Mouse (Mus musculus) inflammation-experienced regulatory T-cells (primary cell): Measurements from ENCODE around the gene Olfr178. TPM values are rescaled to one million over a fixed set of nuclear protein-coding genes. Genes with fewer than 3 reads are reported as not detected.

Source experiments
- polyA plus RNA-seq, 2 experiments: library from polyadenylated mRNA; unstranded; fragments of 100-300 nt; shearing (Covaris generic); gene quantifications; one replicate each; pipeline ENCODE4 v1.2.1; 2017

The Olfr178 gene
- polyA plus RNA-seq = 1 to 10 TPM in 1 of 2 experiments, not detected in 1; 1.7 TPM

DNA sequence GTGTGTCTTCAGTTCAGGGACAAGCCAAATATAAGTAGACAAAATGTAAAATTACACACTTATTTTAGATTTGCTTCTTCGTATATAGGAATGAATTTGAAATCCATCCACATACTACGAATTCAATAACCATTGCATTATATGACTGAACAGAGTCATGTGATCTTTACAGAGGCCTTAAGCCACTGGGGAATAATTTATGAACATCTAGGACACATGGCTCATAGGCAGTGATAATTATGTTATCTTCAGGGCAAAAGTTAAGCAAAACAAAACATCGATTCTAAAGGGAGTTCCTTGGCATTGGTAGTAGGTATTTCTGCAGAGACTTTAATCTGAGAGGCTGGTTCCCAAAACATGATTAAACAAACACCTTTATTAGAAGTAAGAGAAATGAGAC lies at the start of gene Olfr178:
Gene Olfr178 (minus strand): TSS at position 101 of the 400 bp plus-strand sequence.

DNA sequence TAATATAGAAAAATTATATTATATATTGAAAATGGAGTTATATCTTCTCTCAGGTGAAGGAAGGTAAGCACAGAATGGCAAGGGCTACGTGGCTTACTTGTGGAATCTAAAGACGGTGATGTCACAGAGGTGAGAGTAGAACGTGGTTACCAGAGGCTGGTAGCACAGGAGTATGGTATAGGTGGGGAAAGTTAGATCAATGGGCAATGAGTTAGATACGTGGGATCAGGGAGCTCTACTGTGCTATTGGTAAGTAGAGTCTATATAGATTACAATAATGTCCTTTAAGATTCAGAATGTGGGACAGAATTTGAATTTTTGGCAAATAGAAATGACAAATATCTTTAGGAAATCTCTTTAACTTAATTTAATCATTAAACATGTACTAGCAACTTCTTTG lies 37.4 kb upstream of the Olfr178 start, which contains the start of gene Olfr180:
Gene Olfr180 (minus strand): TSS at position 101 of the 400 bp plus-strand sequence.

DNA sequence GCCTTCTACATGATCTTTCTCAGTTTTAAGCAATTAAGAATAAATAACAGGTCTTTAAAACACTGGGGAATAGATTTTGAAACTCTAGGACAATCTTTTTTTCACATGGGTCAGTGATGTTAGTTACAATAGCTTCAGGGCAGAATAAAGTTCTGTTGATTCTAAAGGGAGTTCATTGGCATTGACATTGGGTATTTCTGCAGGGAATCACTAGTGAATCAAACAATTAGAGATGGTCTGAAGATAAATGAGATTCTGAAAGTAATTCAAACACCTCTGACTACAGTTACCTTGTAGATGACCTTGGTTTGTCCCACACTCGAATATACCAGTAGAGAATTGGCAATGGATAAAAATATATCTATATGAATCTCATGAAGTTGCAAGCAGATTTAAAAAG lies 36.8 kb upstream of the Olfr178 start, which contains the start of gene Olfr181:
Gene Olfr181 (minus strand): TSS at position 101 of the 400 bp plus-strand sequence.

DNA sequence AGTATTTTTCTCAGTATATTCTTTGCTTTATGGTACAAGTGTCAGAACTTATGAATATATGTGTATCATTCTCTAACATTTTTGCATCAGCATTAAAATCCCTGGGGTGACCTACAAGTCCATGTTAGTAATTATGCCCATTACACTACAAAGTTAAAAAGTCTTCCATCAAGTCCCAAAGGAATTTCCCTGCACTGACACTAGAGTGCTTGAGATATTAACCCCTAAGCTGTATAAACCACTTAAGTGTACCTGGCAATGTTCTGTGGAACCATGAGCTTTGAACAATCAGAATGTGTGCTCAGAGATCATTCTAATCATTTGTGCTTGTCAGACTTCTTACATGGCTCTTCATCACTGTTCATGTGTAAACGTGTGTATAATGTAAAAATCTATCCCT lies 17.2 kb downstream of the Olfr178 start, which contains the start of gene Olfr177:
Gene Olfr177 (minus strand): TSS at position 101 of the 400 bp plus-strand sequence.

Other genes with a start within 250 kb of the Olfr178 start
- gene Cpox, start 221.8 kb downstream of the Olfr178 start, polyA plus RNA-seq = 100 to 1,000 TPM in 1 of 2 experiments, 10 to 100 TPM in 1; 48.6 to 129 TPM
- 10 to 100 TPM in 1 of 2 experiments, 1 to 10 TPM in 1; 9.4 to 77.5 TPM for gene Gpr15, start 173.0 kb downstream of the Olfr178 start, polyA plus RNA-seq
- gene Cldnd1, start 164.2 kb downstream of the Olfr178 start, polyA plus RNA-seq = 100 to 1,000 TPM; 111 to 199 TPM
- not detected for gene Olfr172, start 128.9 kb downstream of the Olfr178 start, polyA plus RNA-seq
- 1 to 10 TPM in 1 of 2 experiments, under 1 TPM in 1; 0.94 to 3.2 TPM for gene Olfr173, start 91.8 kb downstream of the Olfr178 start, polyA plus RNA-seq
- not detected for gene Olfr175-ps1, start 65.3 kb downstream of the Olfr178 start, polyA plus RNA-seq
- gene Olfr177, start 17.3 kb downstream of the Olfr178 start, polyA plus RNA-seq = under 1 TPM in 1 of 2 experiments, not detected in 1; 0.06 TPM
- gene Olfr181, start 36.7 kb upstream of the Olfr178 start, polyA plus RNA-seq = not detected
- not detected for gene Olfr180, start 37.3 kb upstream of the Olfr178 start, polyA plus RNA-seq
- gene Olfr183, start 103.3 kb upstream of the Olfr178 start, polyA plus RNA-seq = under 1 TPM in 1 of 2 experiments, not detected in 1; 0.24 TPM
- gene Olfr186, start 138.2 kb upstream of the Olfr178 start, polyA plus RNA-seq = under 1 TPM in 1 of 2 experiments, not detected in 1; 0.18 TPM
- under 1 TPM in 1 of 2 experiments, not detected in 1; 0.92 TPM for gene Olfr187, start 147.7 kb upstream of the Olfr178 start, polyA plus RNA-seq
- gene Olfr190, start 185.9 kb upstream of the Olfr178 start, polyA plus RNA-seq = under 1 TPM; 0.05 to 0.07 TPM
- under 1 TPM in 1 of 2 experiments, not detected in 1; 0.20 TPM for gene Olfr191, start 197.8 kb upstream of the Olfr178 start, polyA plus RNA-seq
- not detected for gene Olfr193, start 219.8 kb upstream of the Olfr178 start, polyA plus RNA-seq
- gene Olfr194, start 229.0 kb upstream of the Olfr178 start, polyA plus RNA-seq = under 1 TPM in 1 of 2 experiments, not detected in 1; 0.18 TPM